Mouse (Mus musculus) kidney, embryonic 14.5 days (tissue): Measurements from ENCODE around the gene Zfp217. TPM values are rescaled to one million over a fixed set of nuclear protein-coding genes. Genes with fewer than 3 reads are reported as not detected.

Experiments used
- ATAC-seq: fragments of 200-750 bp; cut with Nextera tagmentation; 2 replicates; pipeline ENCODE4 v1.8.0; 2017; ENCODE audit warnings: moderate number of reproducible peaks, mild to moderate bottlenecking, moderate TSS enrichment, moderate library complexity; ENCODE audit not compliant: low FRiP score, low TSS enrichment
- H3K27ac ChIP-seq: fragments of 300-500 bp; sonication (generic); 2 replicates; pipeline ENCODE4 v1.5.1; 2014; ENCODE audit warnings: low read depth, mild to moderate bottlenecking, low read length, moderate library complexity, mixed read lengths
- H3K27me3 ChIP-seq: fragments of 300-500 bp; sonication (generic); 2 replicates; pipeline ENCODE4 v1.6.1; 2014; ENCODE audit warnings: mild to moderate bottlenecking, low read length; ENCODE audit not compliant: control insufficient read depth, insufficient read depth
- H3K36me3 ChIP-seq: fragments of 300-500 bp; sonication (generic); 2 replicates; pipeline ENCODE4 v1.6.1; 2014; ENCODE audit warnings: low read length, mixed read lengths; ENCODE audit not compliant: control insufficient read depth, insufficient read depth
- H3K4me1 ChIP-seq: fragments of 300-500 bp; sonication (generic); 2 replicates; pipeline ENCODE4 v1.6.1; 2014; ENCODE audit warnings: low read length, mixed read lengths; ENCODE audit not compliant: control insufficient read depth, insufficient read depth
- H3K4me2 ChIP-seq: fragments of 300-500 bp; sonication (generic); replicated peaks from 2 replicates; pipeline ENCODE4 v1.6.1; 2014; ENCODE audit warnings: low read depth, mild to moderate bottlenecking, low read length
- H3K4me3 ChIP-seq: fragments of 300-500 bp; sonication (generic); 2 replicates; pipeline ENCODE4 v1.5.1; 2014; ENCODE audit warnings: mild to moderate bottlenecking, low read length
- H3K9ac ChIP-seq: fragments of 300-500 bp; sonication (generic); 2 replicates; pipeline ENCODE4 v1.6.1; 2014; ENCODE audit warnings: low read depth, mild to moderate bottlenecking, low read length, moderate library complexity
- H3K9me3 ChIP-seq: fragments of 300-500 bp; sonication (generic); 2 replicates; pipeline ENCODE4 v1.6.1; 2016; ENCODE audit warnings: low read length; ENCODE audit not compliant: control insufficient read depth
- WGBS: fragments of 180-500 bp; shearing (Covaris S2); extraction: QIAGEN DNeasy Blood & Tissue Kit; methylation state at CpG from one replicate; pipeline ENCODE4 v1.1.7; 2014; 5-methylcytosine and 5-hydroxymethylcytosine counted together
- polyA plus RNA-seq: library from polyadenylated mRNA; unstranded; fragments of >200 nt; fragmentation: Nextera tagmentation; extraction: Ambion mirVana; gene quantifications from 2 replicates; pipeline ENCODE4 v1.2.1, GENCODE M21; 2014

Gene Zfp217
- polyA plus RNA-seq, 1 experiment from 2014 or later = 5.6 TPM

GRCm38 (mm10) chr2:170120139-170121027 lies 27.5 kb downstream of the Zfp217 start:
- 91% methylated on average over 19 of the region's 19 CpGs for WGBS
- Histone ChIP-seq H3K36me3 (peaks cover 58% of the 10 kb centered on the region), H3K4me3 (no peak overlapping the region), H3K4me2 (no peak overlapping the region), H3K9me3 (no peaks in the 10 kb centered on the region), H3K4me1 (no peaks in the 10 kb centered on the region), H3K27ac (no peak overlapping the region), H3K9ac (no peak overlapping the region; the same call in 1 of the 2 replicates), H3K27me3 (no peaks in the 10 kb centered on the region)
- no peak for ATAC-seq

GRCm38 (mm10) chr2:170116704-170117281 lies 31.1 kb downstream of the Zfp217 start:
- Histone ChIP-seq H3K36me3 (peaks cover 82% of the 10 kb centered on the region), H3K27me3 (no peaks in the 10 kb centered on the region), H3K4me3 (no peak overlapping the region), H3K9me3 (no peaks in the 10 kb centered on the region), H3K4me2 (no peak overlapping the region), H3K27ac (no peak overlapping the region), H3K9ac (no peak overlapping the region), H3K4me1 (no peaks in the 10 kb centered on the region)
- WGBS = 40% methylated on average over 4 of the region's 4 CpGs
- ATAC-seq = no peak

DNA sequence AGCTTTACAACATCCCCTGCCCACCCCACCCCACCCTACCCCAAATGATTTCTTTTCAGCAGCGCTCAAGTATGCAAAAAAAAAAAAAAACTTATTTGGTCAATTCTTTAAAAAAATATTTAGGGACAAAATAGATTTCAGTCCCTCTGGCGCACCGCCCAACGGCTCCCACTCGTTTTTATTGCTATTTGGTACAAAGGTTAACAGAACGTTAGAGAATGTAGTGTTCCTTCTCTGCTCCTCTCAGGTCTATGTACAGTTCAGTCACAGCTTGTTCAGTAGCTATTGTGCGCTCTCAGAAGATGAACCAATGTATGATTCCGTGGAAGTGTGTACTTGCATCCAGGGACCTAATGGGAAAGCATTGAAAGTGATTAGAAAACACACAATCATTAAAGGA lies 37.6 kb downstream of the Zfp217 start:
- Histone ChIP-seq H3K4me1 (no peaks in the 10 kb centered on the region), H3K27ac (no peak overlapping the region), H3K4me2 (no peak overlapping the region), H3K4me3 (no peak overlapping the region), H3K27me3 (no peaks in the 10 kb centered on the region), H3K9ac (no peak overlapping the region), H3K9me3 (no peaks in the 10 kb centered on the region), H3K36me3 (peaks cover 75% of the 10 kb centered on the region)
- ATAC-seq = no peak
- 74% methylated on average over 8 of the region's 8 CpGs for WGBS

GRCm38 (mm10) chr2:170109528-170109927 lies 38.4 kb downstream of the Zfp217 start:
- no peak overlapping the region for H3K4me3 ChIP-seq
- no peak overlapping the region for H3K9ac ChIP-seq
- peaks cover 67% of the 10 kb centered on the region for H3K36me3 ChIP-seq
- no peak overlapping the region for H3K4me2 ChIP-seq
- 71% methylated on average over 5 of the region's 5 CpGs for WGBS
- no peaks in the 10 kb centered on the region for H3K4me1 ChIP-seq
- H3K9me3 ChIP-seq = no peaks in the 10 kb centered on the region
- ATAC-seq = no peak
- no peak overlapping the region for H3K27ac ChIP-seq
- H3K27me3 ChIP-seq = no peaks in the 10 kb centered on the region

- Histone ChIP-seq H3K27me3 (no peaks in the 10 kb centered on the region), H3K36me3 (peaks cover 49% of the 10 kb centered on the region), H3K9ac (no peak overlapping the region), H3K4me2 (no peak overlapping the region), H3K9me3 (no peaks in the 10 kb centered on the region), H3K4me3 (no peak overlapping the region), H3K27ac (no peak overlapping the region), H3K4me1 (no peaks in the 10 kb centered on the region)
- no peak for ATAC-seq
- 81% methylated on average over 3 of the region's 3 CpGs for WGBS
These were observed 40.1 kb downstream of the Zfp217 start for GRCm38 (mm10) chr2:170107791-170108190.

DNA sequence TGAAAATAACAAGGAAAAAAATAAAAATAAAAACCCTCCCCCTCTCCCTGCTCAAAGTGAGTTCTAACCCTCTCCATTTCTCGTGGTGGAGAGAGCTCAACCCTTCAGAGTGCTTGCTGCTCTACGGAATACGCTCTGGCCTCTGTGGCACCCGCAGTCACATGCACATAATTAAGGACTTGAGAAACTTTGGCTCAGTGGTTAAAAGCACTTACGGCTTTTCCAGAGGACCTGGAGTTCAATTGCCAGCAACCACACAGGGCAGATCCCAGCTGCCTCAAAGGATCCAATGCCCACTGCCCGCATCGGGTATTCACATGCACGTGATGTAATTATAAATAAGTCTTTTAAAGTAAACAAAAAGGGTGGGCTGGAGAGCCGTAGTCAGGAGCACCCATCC lies 41.9 kb downstream of the Zfp217 start:
- Histone ChIP-seq H3K4me2 (no peak overlapping the region), H3K4me3 (no peak overlapping the region), H3K4me1 (no peaks in the 10 kb centered on the region), H3K36me3 (peaks cover 32% of the 10 kb centered on the region), H3K27me3 (no peaks in the 10 kb centered on the region), H3K9me3 (no peaks in the 10 kb centered on the region), H3K27ac (no peak overlapping the region), H3K9ac (no peak overlapping the region)
- ATAC-seq = no peak
- 77% methylated on average over 9 of the region's 9 CpGs for WGBS

- H3K27ac ChIP-seq = no peak overlapping the region
- H3K4me2 ChIP-seq = no peak overlapping the region
- no peaks in the 10 kb centered on the region for H3K4me1 ChIP-seq
- H3K9me3 ChIP-seq = no peaks in the 10 kb centered on the region
- no peak for ATAC-seq
- H3K36me3 ChIP-seq = peaks cover 16% of the 10 kb centered on the region; the same call in 1 of the 2 replicates
- no peaks in the 10 kb centered on the region for H3K27me3 ChIP-seq
- H3K9ac ChIP-seq = no peak overlapping the region
- H3K4me3 ChIP-seq = no peak overlapping the region
- WGBS = 94% methylated on average over 6 of the region's 6 CpGs
These were observed 43.5 kb downstream of the Zfp217 start for GRCm38 (mm10) chr2:170104396-170104795.

GRCm38 (mm10) chr2:170103852-170104251 lies 44.1 kb downstream of the Zfp217 start:
- whole genome bisulfite sequencing = 51% methylated on average over 9 of the region's 9 CpGs
- peaks cover 10% of the 10 kb centered on the region; the same call in 1 of the 2 replicates for H3K36me3 ChIP-seq
- H3K4me3 ChIP-seq = no peak overlapping the region
- ATAC-seq = no peak
- H3K4me2 ChIP-seq = no peak overlapping the region
- H3K27me3 ChIP-seq = no peaks in the 10 kb centered on the region
- no peak overlapping the region for H3K27ac ChIP-seq
- no peaks in the 10 kb centered on the region for H3K4me1 ChIP-seq
- H3K9ac ChIP-seq = no peak overlapping the region
- H3K9me3 ChIP-seq = no peaks in the 10 kb centered on the region

- H3K27ac ChIP-seq = no peak overlapping the region
- H3K4me3 ChIP-seq = no peak overlapping the region
These were observed 44.6 kb downstream of the Zfp217 start for GRCm38 (mm10) chr2:170103341-170103740.

More at GRCm38 (mm10) chr2:170103341-170103740, 44.6 kb downstream of the Zfp217 start:
- H3K4me2 ChIP-seq = no peak overlapping the region
- WGBS = 69% methylated on average over 5 of the region's 5 CpGs
- no peaks in the 10 kb centered on the region for H3K9me3 ChIP-seq
- H3K27me3 ChIP-seq = no peaks in the 10 kb centered on the region
- H3K4me1 ChIP-seq = no peaks in the 10 kb centered on the region
- ATAC-seq = no peak
- no peak overlapping the region for H3K9ac ChIP-seq
- H3K36me3 ChIP-seq = peaks cover 10% of the 10 kb centered on the region; the same call in 1 of the 2 replicates
